Mouse (Mus musculus): ENCODE measurements around the gene Sec1.

Gene Sec1

GRCm38 (mm10) chr7:45717918-45718297, 23.7 kb upstream of the Sec1 start, which contains the start of gene Sphk2:
Gene Sphk2 (minus strand): TSS chr7:45718002.
- in situ Hi-C loops (cut with MboI) = no loop called here

- in situ Hi-C loops (cut with MboI) = no loop called here
Measured at GRCm38 (mm10) chr7:45716952-45717917, 23.0 kb upstream of the Sec1 start.

GRCm38 (mm10) chr7:45716460-45716857, 22.3 kb upstream of the Sec1 start:
- in situ Hi-C loops (cut with MboI) = no loop called here

GRCm38 (mm10) chr7:45715741-45716459, 21.7 kb upstream of the Sec1 start:
- in situ Hi-C loops (cut with MboI) = no loop called here

GRCm38 (mm10) chr7:45715090-45715708, 21.0 kb upstream of the Sec1 start, which contains the start of gene Rpl18:
Gene Rpl18 (plus strand): TSS chr7:45715457.
- in situ Hi-C loops (cut with MboI) = no loop called here

GRCm38 (mm10) chr7:45714630-45715089, 20.5 kb upstream of the Sec1 start:
- in situ Hi-C loops (cut with MboI) = no loop called here

GRCm38 (mm10) chr7:45713881-45714520, 19.8 kb upstream of the Sec1 start:
- in situ Hi-C loops (cut with MboI) = no loop called here

- in situ Hi-C loops (cut with MboI) = no loop called here
Measured at GRCm38 (mm10) chr7:45713396-45713795, 19.2 kb upstream of the Sec1 start.

GRCm38 (mm10) chr7:45712022-45712757, 18.0 kb upstream of the Sec1 start:
- in situ Hi-C loops (cut with MboI) = no loop called here

- in situ Hi-C loops (cut with MboI) = no loop called here
Measured at GRCm38 (mm10) chr7:45711316-45712021, 17.3 kb upstream of the Sec1 start.

GRCm38 (mm10) chr7:45710477-45711191, 16.4 kb upstream of the Sec1 start:
- in situ Hi-C loops (cut with MboI) = no loop called here

- in situ Hi-C loops (cut with MboI) = no loop called here
Measured at GRCm38 (mm10) chr7:45709677-45710355, 15.6 kb upstream of the Sec1 start.

- in situ Hi-C loops (cut with MboI) = no loop called here
Measured at GRCm38 (mm10) chr7:45709036-45709435, 14.8 kb upstream of the Sec1 start.

- in situ Hi-C loops (cut with MboI) = no loop called here
Measured at GRCm38 (mm10) chr7:45708221-45708761, 14.1 kb upstream of the Sec1 start.

- in situ Hi-C loops (cut with MboI) = no loop called here
Measured at GRCm38 (mm10) chr7:45707375-45707967, 13.3 kb upstream of the Sec1 start.

- in situ Hi-C loops (cut with MboI) = no loop called here
Measured at GRCm38 (mm10) chr7:45706721-45707241, 12.6 kb upstream of the Sec1 start.

- in situ Hi-C loops (cut with MboI) = no loop called here
Measured at GRCm38 (mm10) chr7:45705873-45706281, 11.7 kb upstream of the Sec1 start.

GRCm38 (mm10) chr7:45705443-45705864, 11.3 kb upstream of the Sec1 start:
- in situ Hi-C loops (cut with MboI) = no loop called here
